Comparison of ENCODE assay signal across 22 mouse cellular contexts in genomic region chr17:83226395-83226986, GRCm38 (mm10). TPM values are rescaled to one million over a fixed set of nuclear protein-coding genes. Genes with fewer than 3 reads are reported as not detected.
DNase-seq lines count a peak whose midpoint lies in the region; ATAC-seq and TF ChIP-seq lines count a peak whose summit lies in the region.
"Had no signal": no experiment of that assay in that cellular context is flagged by ENCODE, and none has a peak within 500 bp of the region (broad histone marks: within the 10 kb centered on the region; RNA-seq: fewer than 3 reads in every experiment).

No protein-coding gene starts in this region.

- DNase-seq in forebrain, postnatal 0 days: no peak
- DNase-seq in hindbrain, postnatal 0 days (ENCODE audit: low spot score): peak; percentile 41
- no peak for DNase-seq in hindbrain, embryonic 14.5 days (ENCODE audit: low spot score)
- peak; percentile 70 for DNase-seq in brain, embryonic 14.5 days (ENCODE audit: low read depth)
- no peak for DNase-seq in urinary bladder, postnatal 4 days (ENCODE audit: low spot score in 2 of 2)
- DNase-seq: adrenal gland, adult 8-10 months; cerebellum, adult 11 months; cerebellum, postnatal 36 days; gastrocnemius, postnatal 14 days; kidney, postnatal 10 days; lung, embryonic 14.5 days; lung, postnatal 4 days; thymus, postnatal 14 days had no signal

- H3K27me3 ChIP-seq in forebrain, postnatal 0 days (ENCODE audit: insufficient read depth, low read length): no peaks in the 10 kb centered on the region
- no peaks in the 10 kb centered on the region for H3K27me3 ChIP-seq in forebrain, embryonic 15.5 days
- H3K27me3 ChIP-seq in hindbrain, postnatal 0 days (ENCODE audit: insufficient read depth, low read length): no peaks in the 10 kb centered on the region
- H3K27me3 ChIP-seq in hindbrain, embryonic 14.5 days (ENCODE audit: control insufficient read depth, insufficient read depth, low read length): peaks cover 5% of the 10 kb centered on the region; the same call in 1 of the 2 replicates
- H3K27me3 ChIP-seq in midbrain, embryonic 15.5 days (replicated peaks): peaks cover 70% of the 10 kb centered on the region
- H3K27me3 ChIP-seq: CH12.LX; neural tube, embryonic 12.5 days had no signal

- H3K9me3 ChIP-seq in forebrain, postnatal 0 days (ENCODE audit: low read length): no peaks in the 10 kb centered on the region
- no peaks in the 10 kb centered on the region for H3K9me3 ChIP-seq in forebrain, embryonic 15.5 days
- H3K9me3 ChIP-seq in hindbrain, postnatal 0 days (ENCODE audit: low read length): no peaks in the 10 kb centered on the region
- H3K9me3 ChIP-seq in hindbrain, embryonic 14.5 days (ENCODE audit: control insufficient read depth, low read length): no peaks in the 10 kb centered on the region
- H3K9me3 ChIP-seq in midbrain, embryonic 15.5 days: no peaks in the 10 kb centered on the region
- H3K9me3 ChIP-seq: limb, embryonic 10.5 days; neural tube, embryonic 12.5 days had no signal

- H3K4me2 ChIP-seq in forebrain, postnatal 0 days (ENCODE audit: low read depth): no peak overlapping the region
- H3K4me2 ChIP-seq in forebrain, embryonic 15.5 days (replicated peaks): no peak overlapping the region
- no peak overlapping the region for H3K4me2 ChIP-seq in hindbrain, postnatal 0 days (ENCODE audit: low read depth, low read length)
- no peak overlapping the region for H3K4me2 ChIP-seq in hindbrain, embryonic 14.5 days (replicated peaks)
- no peak overlapping the region for H3K4me2 ChIP-seq in midbrain, embryonic 15.5 days
- H3K4me2 ChIP-seq: heart, embryonic 11.5 days; liver, embryonic 11.5 days; lung, embryonic 14.5 days; neural tube, embryonic 12.5 days had no signal

- no peak for TF ChIP-seq CTCF in forebrain, postnatal 0 days (IDR thresholded peaks at IDR 0.05; ENCODE audit: low read depth)
- TF ChIP-seq CTCF in hindbrain, postnatal 0 days (IDR thresholded peaks at IDR 0.05; ENCODE audit: low read depth): no peak; the same call in 1 of the 2 replicates
- TF ChIP-seq CTCF in brain, embryonic 14.5 days (IDR thresholded peaks at IDR 0.05; ENCODE audit: borderline replicate concordance, extremely low read depth, insufficient read depth, insufficient read length): 0 out of 2 replicates have a peak, but pooled peaks have one; percentile 1

- no peak overlapping the region for H3K4me3 ChIP-seq in forebrain, postnatal 0 days (ENCODE audit: low read depth, low read length)
- H3K4me3 ChIP-seq in forebrain, embryonic 15.5 days: no peak overlapping the region
- no peak overlapping the region for H3K4me3 ChIP-seq in hindbrain, postnatal 0 days (ENCODE audit: low read length)
- H3K4me3 ChIP-seq in hindbrain, embryonic 14.5 days (replicated peaks; ENCODE audit: low read length): no peak overlapping the region
- H3K4me3 ChIP-seq in midbrain, embryonic 15.5 days: no peak overlapping the region
- H3K4me3 ChIP-seq: left cerebral cortex, adult 2 months; limb, embryonic 10.5 days; neural tube, embryonic 12.5 days had no signal

- H3K36me3 ChIP-seq in forebrain, postnatal 0 days (ENCODE audit: insufficient read depth): peaks cover 12% of the 10 kb centered on the region; the same call in 1 of the 2 replicates
- peaks cover 16% of the 10 kb centered on the region; the same call in 1 of the 2 replicates for H3K36me3 ChIP-seq in forebrain, embryonic 15.5 days
- H3K36me3 ChIP-seq in hindbrain, postnatal 0 days (ENCODE audit: insufficient read depth, low read length): peaks cover 9% of the 10 kb centered on the region; the same call in 1 of the 2 replicates
- H3K36me3 ChIP-seq in hindbrain, embryonic 14.5 days (replicated peaks; ENCODE audit: control insufficient read depth, insufficient read depth): peaks cover 24% of the 10 kb centered on the region; the same call in 1 of the 2 replicates
- no peaks in the 10 kb centered on the region for H3K36me3 ChIP-seq in midbrain, embryonic 15.5 days (replicated peaks)

- WGBS in forebrain, postnatal 0 days: 32% methylated on average over 8 of the region's 8 CpGs
- WGBS in forebrain, embryonic 15.5 days: 22% methylated on average over 8 of the region's 8 CpGs
- 42% methylated on average over 8 of the region's 8 CpGs for WGBS in hindbrain, postnatal 0 days
- WGBS in hindbrain, embryonic 14.5 days: 56% methylated on average over 8 of the region's 8 CpGs
- 20% methylated on average over 8 of the region's 8 CpGs for WGBS in midbrain, embryonic 15.5 days

- no peak for TF ChIP-seq POLR2A in brain, embryonic 14.5 days (IDR thresholded peaks at IDR 0.05; ENCODE audit: borderline replicate concordance, extremely low read depth, insufficient read depth, insufficient read length, poor library complexity, severe bottlenecking)

- no peak overlapping the region for H3K27ac ChIP-seq in forebrain, postnatal 0 days (ENCODE audit: low read depth, low read length)
- no peak overlapping the region for H3K27ac ChIP-seq in forebrain, embryonic 15.5 days (replicated peaks)
- no peak overlapping the region for H3K27ac ChIP-seq in hindbrain, postnatal 0 days
- H3K27ac ChIP-seq in hindbrain, embryonic 14.5 days: no peak overlapping the region
- H3K27ac ChIP-seq in midbrain, embryonic 15.5 days: no peak overlapping the region
- H3K27ac ChIP-seq: left cerebral cortex, adult 2 months; limb, embryonic 10.5 days; neural tube, embryonic 12.5 days; stomach, postnatal 0 days had no signal

- H3K9ac ChIP-seq in forebrain, postnatal 0 days: no peak overlapping the region
- H3K9ac ChIP-seq in forebrain, embryonic 15.5 days (replicated peaks): no peak overlapping the region
- H3K9ac ChIP-seq in hindbrain, postnatal 0 days (replicated peaks; ENCODE audit: low read length): no peak overlapping the region
- H3K9ac ChIP-seq in hindbrain, embryonic 14.5 days: no peak overlapping the region
- H3K9ac ChIP-seq in midbrain, embryonic 15.5 days: no peak overlapping the region
- H3K9ac ChIP-seq: lung, embryonic 14.5 days; neural tube, embryonic 12.5 days had no signal

- ATAC-seq in forebrain, postnatal 0 days: 0 out of 2 replicates have a peak, but pooled peaks have one; percentile 26
- ATAC-seq in forebrain, embryonic 15.5 days (replicated peaks): no peak
- ATAC-seq in hindbrain, postnatal 0 days: no peak
- no peak for ATAC-seq in hindbrain, embryonic 14.5 days (ENCODE audit: low FRiP score)
- ATAC-seq in midbrain, embryonic 15.5 days (replicated peaks): peak; percentile 40; the same call in 1 of the 2 replicates

- H3K4me1 ChIP-seq in forebrain, postnatal 0 days (ENCODE audit: insufficient read depth): no peaks in the 10 kb centered on the region
- H3K4me1 ChIP-seq in forebrain, embryonic 15.5 days: 0 out of 2 replicates have a peak, but pooled peaks cover 6% of the 10 kb centered on the region
- H3K4me1 ChIP-seq in hindbrain, postnatal 0 days (ENCODE audit: insufficient read depth, low read length): no peaks in the 10 kb centered on the region
- no peaks in the 10 kb centered on the region; the same call in 1 of the 2 replicates for H3K4me1 ChIP-seq in hindbrain, embryonic 14.5 days (replicated peaks; ENCODE audit: control insufficient read depth, insufficient read depth, low read length)
- peaks cover 16% of the 10 kb centered on the region for H3K4me1 ChIP-seq in midbrain, embryonic 15.5 days

RNA-seq across cellular contexts. Expression of gene Pkdcc, which starts 11.4 kb away (rescaled TPM):
- 41.7 and 57.9 TPM in 2 replicates for total RNA-seq in forebrain, postnatal 0 days (2014; rRNA removed)
- polyA plus RNA-seq in forebrain, postnatal 0 days (2015; fragmentation: Nextera tagmentation; extraction: Ambion mirVana): 3.8 and 4.1 TPM in 2 replicates
- 6.5 and 7.4 TPM in 2 replicates for polyA plus RNA-seq in forebrain, embryonic 15.5 days (2015; fragmentation: Nextera tagmentation; extraction: Ambion mirVana)
- 61.0 and 65.5 TPM in 2 replicates for total RNA-seq in hindbrain, postnatal 0 days (2014; rRNA removed)
- 3.3 and 3.8 TPM in 2 replicates for polyA plus RNA-seq in hindbrain, postnatal 0 days (2015; fragmentation: Nextera tagmentation; extraction: Ambion mirVana)
- 5.5 and 7.5 TPM in 2 replicates for polyA plus RNA-seq in hindbrain, embryonic 14.5 days (2014; fragmentation: Nextera tagmentation; extraction: Ambion mirVana)
- polyA plus RNA-seq in brain, embryonic 14.5 days (2012; rRNA removed): 53.3 and 82.8 TPM in 2 replicates
- polyA plus RNA-seq in midbrain, embryonic 15.5 days (2015; fragmentation: Nextera tagmentation; extraction: Ambion mirVana): 4.3 and 5.5 TPM in 2 replicates

Comparison
In these comparisons a context has a peak if more than half of its experiments do, and no peak if none do; other contexts are left out.
1. ATAC-seq: peak in forebrain, postnatal 0 days (single experiment) and midbrain, embryonic 15.5 days (single experiment); none in forebrain, embryonic 15.5 days (single experiment), hindbrain, postnatal 0 days (single experiment) and hindbrain, embryonic 14.5 days (single experiment).
2. DNase-seq: peak in hindbrain, postnatal 0 days (single experiment) and brain, embryonic 14.5 days (single experiment); none in forebrain, postnatal 0 days (single experiment), hindbrain, embryonic 14.5 days (single experiment) and urinary bladder, postnatal 4 days (0 of 2).